Mouse (Mus musculus): Measurements from ENCODE around the gene Swsap1. TPM values are rescaled to one million over a fixed set of nuclear protein-coding genes. Genes with fewer than 3 reads are reported as not detected.

Swsap1 gene
- polyA plus RNA-seq, 1 experiment from 2014 or later = 10.1 TPM

- no peak overlapping the region for H3K27ac ChIP-seq (ENCODE audit: low read depth, low read length)
- no peak overlapping the region for H3K4me2 ChIP-seq (ENCODE audit: low read depth, low read length)
- H3K27me3 ChIP-seq (ENCODE audit: control insufficient read depth, insufficient read depth, low read length) = no peaks in the 10 kb centered on the region
- no peak for ATAC-seq (ENCODE audit: low read depth)
- no peaks in the 10 kb centered on the region for H3K36me3 ChIP-seq (ENCODE audit: control insufficient read depth, insufficient read depth, low read length)
- 89% methylated on average over 3 of the region's 3 CpGs for WGBS
- no peak overlapping the region for H3K4me3 ChIP-seq (ENCODE audit: low read depth, low read length)
- peaks cover 7% of the 10 kb centered on the region for H3K4me1 ChIP-seq (ENCODE audit: control insufficient read depth, insufficient read depth, low read length)
- no peak overlapping the region for H3K9ac ChIP-seq (replicated peaks; ENCODE audit: low read depth, low read length)
- H3K9me3 ChIP-seq (ENCODE audit: control insufficient read depth, low read length) = no peaks in the 10 kb centered on the region
Observed at GRCm38 (mm10) chr9:21923490-21924098, 32.0 kb upstream of the Swsap1 start.

DNA sequence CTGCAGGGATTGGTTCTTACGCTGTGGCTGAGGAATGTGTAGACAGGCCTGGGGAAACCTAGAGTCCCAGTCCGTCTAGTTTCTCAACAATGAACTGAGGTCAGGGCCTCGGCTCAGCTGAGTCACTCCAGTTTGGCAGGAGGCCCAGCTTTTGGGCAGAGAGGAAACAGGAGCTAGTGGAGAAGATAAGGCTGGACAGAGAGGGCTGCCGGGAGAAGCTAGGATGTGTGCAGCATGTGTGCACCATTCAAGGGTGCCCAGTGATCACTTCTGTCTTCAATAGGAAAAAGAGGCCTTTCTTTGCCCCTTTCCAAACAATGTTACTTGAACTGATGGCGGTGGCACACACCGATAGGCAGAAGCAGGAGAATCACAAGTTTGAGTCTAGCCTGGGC is 31.5 kb upstream of the Swsap1 start:
- WGBS = 80% methylated on average over 6 of the region's 6 CpGs

GRCm38 (mm10) chr9:21925034-21925433 is 30.5 kb upstream of the Swsap1 start:
- H3K4me3 ChIP-seq (ENCODE audit: low read depth, low read length) = no peak overlapping the region
- WGBS = 88% methylated on average over 3 of the region's 3 CpGs

More for the DNA sequence above, 31.5 kb upstream of the Swsap1 start:
- no peak overlapping the region for H3K9ac ChIP-seq (replicated peaks; ENCODE audit: low read depth, low read length)
- ATAC-seq (ENCODE audit: low read depth) = no peak
- no peak overlapping the region for H3K4me2 ChIP-seq (ENCODE audit: low read depth, low read length)
- no peaks in the 10 kb centered on the region for H3K9me3 ChIP-seq (ENCODE audit: control insufficient read depth, low read length)
- no peak overlapping the region for H3K27ac ChIP-seq (ENCODE audit: low read depth, low read length)
- H3K4me1 ChIP-seq (ENCODE audit: control insufficient read depth, insufficient read depth, low read length) = peaks cover 7% of the 10 kb centered on the region
- no peaks in the 10 kb centered on the region for H3K36me3 ChIP-seq (ENCODE audit: control insufficient read depth, insufficient read depth, low read length)
- H3K4me3 ChIP-seq (ENCODE audit: low read depth, low read length) = no peak overlapping the region
- H3K27me3 ChIP-seq (ENCODE audit: control insufficient read depth, insufficient read depth, low read length) = no peaks in the 10 kb centered on the region

GRCm38 (mm10) chr9:21925506-21925905 is 30.0 kb upstream of the Swsap1 start:
- Histone ChIP-seq H3K9me3 (ENCODE audit: control insufficient read depth, low read length) (no peaks in the 10 kb centered on the region), H3K27ac (ENCODE audit: low read depth, low read length) (no peak overlapping the region), H3K4me1 (ENCODE audit: control insufficient read depth, insufficient read depth, low read length) (peaks cover 7% of the 10 kb centered on the region), H3K36me3 (ENCODE audit: control insufficient read depth, insufficient read depth, low read length) (no peaks in the 10 kb centered on the region), H3K4me3 (ENCODE audit: low read depth, low read length) (no peak overlapping the region), H3K27me3 (ENCODE audit: control insufficient read depth, insufficient read depth, low read length) (no peaks in the 10 kb centered on the region), H3K9ac (replicated peaks; ENCODE audit: low read depth, low read length) (no peak overlapping the region), H3K4me2 (ENCODE audit: low read depth, low read length) (no peak overlapping the region)
- no peak for ATAC-seq (ENCODE audit: low read depth)
- 97% methylated on average over 1 of the region's 1 CpGs for WGBS

More at GRCm38 (mm10) chr9:21925034-21925433, 30.5 kb upstream of the Swsap1 start:
- Histone ChIP-seq H3K9ac (replicated peaks; ENCODE audit: low read depth, low read length) (no peak overlapping the region), H3K36me3 (ENCODE audit: control insufficient read depth, insufficient read depth, low read length) (no peaks in the 10 kb centered on the region), H3K4me1 (ENCODE audit: control insufficient read depth, insufficient read depth, low read length) (peaks cover 7% of the 10 kb centered on the region), H3K27me3 (ENCODE audit: control insufficient read depth, insufficient read depth, low read length) (no peaks in the 10 kb centered on the region), H3K9me3 (ENCODE audit: control insufficient read depth, low read length) (no peaks in the 10 kb centered on the region), H3K4me2 (ENCODE audit: low read depth, low read length) (no peak overlapping the region), H3K27ac (ENCODE audit: low read depth, low read length) (no peak overlapping the region)
- no peak for ATAC-seq (ENCODE audit: low read depth)

- no peak overlapping the region for H3K9ac ChIP-seq (replicated peaks; ENCODE audit: low read depth, low read length)
- peak overlapping the region; percentile 50 for H3K4me3 ChIP-seq (ENCODE audit: low read depth, low read length)
- ATAC-seq (ENCODE audit: low read depth) = no peak
- H3K36me3 ChIP-seq (ENCODE audit: control insufficient read depth, insufficient read depth, low read length) = no peaks in the 10 kb centered on the region
- WGBS = 81% methylated on average over 6 of the region's 6 CpGs
- no peaks in the 10 kb centered on the region for H3K9me3 ChIP-seq (ENCODE audit: control insufficient read depth, low read length)
- H3K27ac ChIP-seq (ENCODE audit: low read depth, low read length) = no peak overlapping the region; the same call in 1 of the 2 replicates
- peak overlapping the region; percentile 56 for H3K4me2 ChIP-seq (ENCODE audit: low read depth, low read length)
- peaks cover 7% of the 10 kb centered on the region for H3K4me1 ChIP-seq (ENCODE audit: control insufficient read depth, insufficient read depth, low read length)
- H3K27me3 ChIP-seq (ENCODE audit: control insufficient read depth, insufficient read depth, low read length) = no peaks in the 10 kb centered on the region
Observed at GRCm38 (mm10) chr9:21926155-21926554, 29.4 kb upstream of the Swsap1 start.

- H3K36me3 ChIP-seq (ENCODE audit: control insufficient read depth, insufficient read depth, low read length) = no peaks in the 10 kb centered on the region
- H3K9ac ChIP-seq (replicated peaks; ENCODE audit: low read depth, low read length) = peak overlapping the region; percentile 56
- no peaks in the 10 kb centered on the region for H3K27me3 ChIP-seq (ENCODE audit: control insufficient read depth, insufficient read depth, low read length)
- peak overlapping the region; percentile 56 for H3K4me2 ChIP-seq (ENCODE audit: low read depth, low read length)
- H3K4me1 ChIP-seq (ENCODE audit: control insufficient read depth, insufficient read depth, low read length) = peaks cover 7% of the 10 kb centered on the region
- peak overlapping the region; percentile 50 for H3K4me3 ChIP-seq (ENCODE audit: low read depth, low read length)
- H3K27ac ChIP-seq (ENCODE audit: low read depth, low read length) = no peak overlapping the region; the same call in 1 of the 2 replicates
- ATAC-seq (ENCODE audit: low read depth) = no peak
- WGBS = 3% methylated on average over 6 of the region's 6 CpGs
- H3K9me3 ChIP-seq (ENCODE audit: control insufficient read depth, low read length) = no peaks in the 10 kb centered on the region
Observed at GRCm38 (mm10) chr9:21926784-21927183, 28.8 kb upstream of the Swsap1 start.

- ATAC-seq (ENCODE audit: low read depth) = peak; percentile 97
- peak within 1 kb of the TSS; percentile 52; the same call in 1 of the 2 replicates for H3K27ac ChIP-seq (ENCODE audit: low read depth, low read length)
- WGBS = under 1% methylated on average over 28 of the region's 28 CpGs
- peak within 1 kb of the TSS; percentile 56 for H3K4me2 ChIP-seq (ENCODE audit: low read depth, low read length)
- peak within 1 kb of the TSS; percentile 56 for H3K9ac ChIP-seq (replicated peaks; ENCODE audit: low read depth, low read length)
- H3K27me3 ChIP-seq (ENCODE audit: control insufficient read depth, insufficient read depth, low read length) = no peaks in the 10 kb centered on the region
- no peaks in the 10 kb centered on the region for H3K36me3 ChIP-seq (ENCODE audit: control insufficient read depth, insufficient read depth, low read length)
- H3K4me3 ChIP-seq (ENCODE audit: low read depth, low read length) = peak within 1 kb of the TSS; percentile 50
- no peaks in the 10 kb centered on the region for H3K9me3 ChIP-seq (ENCODE audit: control insufficient read depth, low read length)
- peaks cover 7% of the 10 kb centered on the region for H3K4me1 ChIP-seq (ENCODE audit: control insufficient read depth, insufficient read depth, low read length)
Observed at GRCm38 (mm10) chr9:21927208-21927753, 28.3 kb upstream of the Swsap1 start, which contains the start of the genes Ccdc159 and Tmem205. Ccdc159 (plus strand) TSS chr9:21927471. Tmem205 (minus strand) TSS chr9:21927556.

- H3K4me1 ChIP-seq (ENCODE audit: control insufficient read depth, insufficient read depth, low read length) = peaks cover 7% of the 10 kb centered on the region
- no peaks in the 10 kb centered on the region for H3K9me3 ChIP-seq (ENCODE audit: control insufficient read depth, low read length)
- H3K36me3 ChIP-seq (ENCODE audit: control insufficient read depth, insufficient read depth, low read length) = no peaks in the 10 kb centered on the region
- no peak overlapping the region for H3K27ac ChIP-seq (ENCODE audit: low read depth, low read length)
- no peak overlapping the region for H3K4me2 ChIP-seq (ENCODE audit: low read depth, low read length)
- no peaks in the 10 kb centered on the region for H3K27me3 ChIP-seq (ENCODE audit: control insufficient read depth, insufficient read depth, low read length)
- H3K9ac ChIP-seq (replicated peaks; ENCODE audit: low read depth, low read length) = no peak overlapping the region
- no peak for ATAC-seq (ENCODE audit: low read depth)
- 80% methylated on average over 3 of the region's 3 CpGs for WGBS
- no peak overlapping the region for H3K4me3 ChIP-seq (ENCODE audit: low read depth, low read length)
Observed at GRCm38 (mm10) chr9:21929208-21929607, 26.3 kb upstream of the Swsap1 start.

- no peaks in the 10 kb centered on the region for H3K4me1 ChIP-seq (ENCODE audit: control insufficient read depth, insufficient read depth, low read length)
- no peaks in the 10 kb centered on the region for H3K36me3 ChIP-seq (ENCODE audit: control insufficient read depth, insufficient read depth, low read length)
- 56% methylated on average over 2 of the region's 2 CpGs for WGBS
- no peak for ATAC-seq (ENCODE audit: low read depth)
- H3K4me3 ChIP-seq (ENCODE audit: low read depth, low read length) = no peak overlapping the region
- no peaks in the 10 kb centered on the region for H3K9me3 ChIP-seq (ENCODE audit: control insufficient read depth, low read length)
- H3K27me3 ChIP-seq (ENCODE audit: control insufficient read depth, insufficient read depth, low read length) = no peaks in the 10 kb centered on the region
- no peak overlapping the region for H3K4me2 ChIP-seq (ENCODE audit: low read depth, low read length)
- no peak overlapping the region for H3K27ac ChIP-seq (ENCODE audit: low read depth, low read length)
- no peak overlapping the region for H3K9ac ChIP-seq (replicated peaks; ENCODE audit: low read depth, low read length)
Observed at GRCm38 (mm10) chr9:21932006-21932405, 23.5 kb upstream of the Swsap1 start.

Measured in neural tube, embryonic 14.5 days (tissue).